Mouse (Mus musculus): ENCODE results near the gene Olfr728.
A peak's percentile ranks its signal among the peaks of the same experiment; 100 is the strongest.

Gene Olfr728

GRCm38 (mm10) chr14:50142580-50142979 lies at the start of gene Olfr728:
TSS of gene Olfr728 (minus strand) at chr14:50142680.
- DNase-seq = no peak

- DNase-seq = no peak
Measured at GRCm38 (mm10) chr14:50188098-50188497, 45.6 kb upstream of the Olfr728 start, which contains the start of gene Olfr730. TSS of gene Olfr730 (minus strand) at chr14:50188198.

- no peak for DNase-seq
Measured at GRCm38 (mm10) chr14:50152810-50153209, 10.3 kb upstream of the Olfr728 start, which contains the start of gene Olfr729. TSS of gene Olfr729 (minus strand) at chr14:50152910.

GRCm38 (mm10) chr14:50122886-50123285 lies 19.6 kb downstream of the Olfr728 start, which contains the start of gene Olfr727:
TSS of gene Olfr727 (plus strand) at chr14:50123186.
- DNase-seq = no peak

GRCm38 (mm10) chr14:50090853-50091252 lies 51.6 kb downstream of the Olfr728 start, which contains the start of gene Olfr726:
TSS of gene Olfr726 (minus strand) at chr14:50090953.
- DNase-seq = peak in 1 of 2 experiments; percentile 1

All from kidney, postnatal 4 days (tissue).